Mouse (Mus musculus) frontal cortex, postnatal 25 days (tissue): Measurements from ENCODE around the gene Rgcc.
A peak's percentile ranks its signal among the peaks of the same experiment; 100 is the strongest.

Experiments
- DNase-seq, 2 experiments: peaks; one replicate each; pipeline ENCODE4 v3.0.0; 2022; ENCODE audit warnings: low spot score in 2 of 2

Gene Rgcc

DNA sequence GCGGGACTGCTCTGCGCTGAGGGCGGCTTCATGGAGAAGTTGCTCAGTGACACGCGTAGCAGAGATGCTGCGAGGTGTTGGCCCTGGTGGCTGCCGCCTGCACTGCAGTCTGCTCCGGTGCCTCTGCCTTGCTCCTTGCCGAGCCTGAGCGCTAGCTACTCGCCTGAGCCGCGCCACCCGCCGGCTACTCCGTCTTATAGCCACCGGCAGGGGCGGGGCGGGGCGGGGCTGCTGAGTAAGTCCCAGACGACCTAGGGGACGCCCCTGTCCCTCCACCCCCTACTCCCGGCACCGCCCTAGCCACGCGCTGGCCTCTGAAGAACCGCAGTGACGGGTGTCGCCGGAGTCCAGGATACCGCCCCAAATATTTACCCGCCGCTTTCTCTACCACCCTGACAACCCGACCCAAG, at the start of gene Rgcc:
TSS of gene Rgcc (minus strand) at position 180 of the 410 bp plus-strand sequence.
- peak; percentile 89 to 92 for DNase-seq

GRCm38 (mm10) chr14:79346384-79346783, 44.9 kb upstream of the Rgcc start:
- no peak for DNase-seq

DNA sequence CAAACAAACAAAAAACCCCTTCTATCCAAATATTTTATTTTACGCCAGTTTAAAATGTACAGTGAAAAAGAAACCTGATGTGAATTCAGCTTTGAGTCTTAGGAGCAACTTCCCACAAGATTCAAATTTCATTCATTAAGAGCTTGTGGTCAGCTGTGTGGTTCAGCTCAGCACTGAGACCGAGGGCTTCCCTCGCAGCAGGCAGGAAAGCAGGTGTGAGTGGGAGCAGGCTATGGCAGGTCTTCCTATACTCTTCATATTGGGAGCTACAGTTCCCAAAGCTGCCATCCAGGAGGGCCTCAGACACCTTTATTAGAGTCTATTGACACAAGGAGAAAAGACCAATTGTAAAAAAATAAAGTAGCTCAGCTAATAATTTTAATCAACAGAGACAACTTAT, 34.2 kb upstream of the Rgcc start:
- DNase-seq = no peak

- no peak for DNase-seq
These were observed 30.5 kb upstream of the Rgcc start for GRCm38 (mm10) chr14:79331936-79332335.

DNA sequence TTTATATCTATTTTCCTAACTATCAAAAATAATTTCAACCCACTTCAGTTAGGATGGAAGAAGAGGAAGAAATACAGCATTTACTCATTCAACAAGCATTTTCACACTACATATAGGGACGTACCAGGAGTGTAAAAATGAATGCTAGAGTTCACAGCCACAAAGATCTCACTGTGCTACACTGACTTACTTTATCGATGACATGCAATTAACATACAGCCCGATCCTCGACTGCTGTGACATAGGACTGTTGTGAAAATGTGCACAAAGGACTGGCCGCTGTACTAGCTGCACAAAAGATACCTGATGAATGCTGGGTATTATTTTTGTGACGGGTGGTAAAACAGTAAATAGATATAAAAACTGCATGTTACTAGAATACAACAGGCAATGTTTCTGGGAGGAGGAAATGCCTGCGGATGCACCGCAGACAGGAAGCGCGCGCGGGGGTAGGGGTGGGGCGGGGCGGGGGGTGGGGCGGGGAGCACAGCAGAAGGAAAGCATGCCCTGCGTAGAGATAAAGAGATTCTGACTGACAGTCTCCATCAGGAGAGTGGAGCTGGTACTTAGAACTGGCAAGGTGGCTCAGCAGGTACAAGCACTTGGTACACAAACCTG, 29.6 kb upstream of the Rgcc start:
- no peak for DNase-seq

DNA sequence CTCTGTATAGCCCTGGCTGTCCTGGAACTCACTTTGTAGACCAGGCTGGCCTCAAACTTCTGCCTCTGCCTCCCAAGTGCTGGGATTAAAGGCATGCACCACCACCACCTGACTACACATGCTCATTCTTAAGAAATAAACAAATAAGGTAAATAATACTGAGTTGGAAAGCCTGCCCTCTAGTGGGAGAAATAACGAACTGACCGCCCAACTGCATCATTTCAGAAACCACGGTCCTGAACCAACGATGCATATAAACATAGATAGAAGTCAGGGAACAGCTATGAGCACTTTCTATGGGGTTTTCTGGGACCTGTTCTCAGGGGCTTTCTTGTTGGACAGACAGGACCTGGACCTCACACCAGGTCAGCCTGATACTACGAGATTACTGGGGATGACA, 25.6 kb upstream of the Rgcc start:
- no peak for DNase-seq

GRCm38 (mm10) chr14:79324112-79324840, 22.8 kb upstream of the Rgcc start:
- DNase-seq = no peak

GRCm38 (mm10) chr14:79321881-79322280, 20.4 kb upstream of the Rgcc start:
- no peak for DNase-seq

DNA sequence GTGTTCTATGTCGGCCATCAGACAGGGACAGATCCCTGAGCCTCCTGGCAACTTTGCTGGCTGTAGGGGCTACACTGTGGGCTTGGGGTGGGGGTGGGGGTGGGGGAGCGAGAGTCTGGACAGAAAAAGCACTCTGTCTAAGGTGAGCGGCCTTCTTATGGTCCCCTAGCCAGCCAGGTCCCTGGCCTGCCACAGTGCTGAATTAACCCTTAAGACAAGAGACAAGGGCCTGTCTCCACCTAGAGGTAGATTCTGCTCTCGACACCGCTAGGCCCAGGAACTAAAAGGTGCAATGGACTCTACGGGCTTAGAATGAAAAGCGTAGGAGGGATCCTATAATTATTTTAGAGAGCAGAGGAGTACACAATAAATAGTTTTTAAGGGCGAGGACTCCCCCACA, 19.7 kb upstream of the Rgcc start:
- DNase-seq = no peak

- no peak for DNase-seq
These were observed 16.2 kb upstream of the Rgcc start for GRCm38 (mm10) chr14:79317602-79318001.

DNA sequence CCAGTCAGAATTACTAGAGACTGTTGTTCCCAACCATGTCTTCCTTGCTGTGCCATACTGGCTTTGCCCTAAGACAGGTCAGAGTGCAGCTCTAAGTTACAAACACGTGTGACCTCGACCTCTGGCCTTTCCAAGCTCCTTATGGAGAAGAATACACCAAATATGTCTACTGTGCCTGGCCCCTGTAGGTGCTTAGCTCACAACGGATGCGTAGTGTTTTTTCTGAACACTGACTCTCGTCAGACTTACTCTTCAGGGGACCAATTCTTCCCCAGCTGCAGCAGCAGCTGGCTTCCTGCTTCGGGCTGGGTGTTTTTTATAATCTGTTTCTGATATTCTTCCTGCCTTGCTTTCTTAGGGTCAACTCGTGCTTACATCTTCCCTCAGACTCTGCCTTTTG, 14.4 kb upstream of the Rgcc start:
- DNase-seq = no peak

DNA sequence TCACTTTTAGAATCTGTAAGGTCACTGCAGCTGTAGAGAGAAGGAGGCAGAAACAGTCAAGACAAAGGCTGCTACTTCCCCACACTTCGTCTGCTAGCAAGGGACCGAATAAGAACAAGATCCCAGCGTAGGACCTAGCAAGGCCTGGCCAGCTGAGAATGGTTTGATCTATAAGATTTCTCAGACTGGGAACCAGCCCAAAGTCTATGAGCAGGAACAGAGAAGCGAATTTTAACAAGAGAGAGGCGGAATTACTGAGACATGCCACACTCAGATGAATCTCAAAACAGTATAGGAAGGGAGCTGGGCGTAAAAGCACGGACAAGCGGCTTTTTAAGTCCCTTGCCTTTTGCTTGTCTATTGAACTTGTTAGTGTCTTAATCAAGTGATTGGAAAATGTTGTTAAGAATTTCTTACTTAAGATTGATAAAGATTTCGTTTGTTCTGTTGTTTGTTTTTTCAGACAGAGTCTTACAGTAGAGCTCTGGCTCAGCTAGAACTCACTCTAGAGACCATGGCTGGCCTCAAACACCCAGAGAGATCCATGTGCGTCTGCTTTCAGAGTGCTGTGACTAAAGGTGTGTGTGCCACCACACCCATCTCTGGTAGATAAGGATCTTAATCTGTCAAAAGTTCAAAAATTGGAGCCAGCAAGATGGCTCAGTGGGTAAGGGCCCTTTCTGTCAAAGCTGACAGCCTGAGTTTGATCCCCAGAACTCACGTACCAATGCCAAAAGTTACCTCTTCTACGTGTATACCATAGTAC, 13.0 kb upstream of the Rgcc start:
- DNase-seq = no peak

DNA sequence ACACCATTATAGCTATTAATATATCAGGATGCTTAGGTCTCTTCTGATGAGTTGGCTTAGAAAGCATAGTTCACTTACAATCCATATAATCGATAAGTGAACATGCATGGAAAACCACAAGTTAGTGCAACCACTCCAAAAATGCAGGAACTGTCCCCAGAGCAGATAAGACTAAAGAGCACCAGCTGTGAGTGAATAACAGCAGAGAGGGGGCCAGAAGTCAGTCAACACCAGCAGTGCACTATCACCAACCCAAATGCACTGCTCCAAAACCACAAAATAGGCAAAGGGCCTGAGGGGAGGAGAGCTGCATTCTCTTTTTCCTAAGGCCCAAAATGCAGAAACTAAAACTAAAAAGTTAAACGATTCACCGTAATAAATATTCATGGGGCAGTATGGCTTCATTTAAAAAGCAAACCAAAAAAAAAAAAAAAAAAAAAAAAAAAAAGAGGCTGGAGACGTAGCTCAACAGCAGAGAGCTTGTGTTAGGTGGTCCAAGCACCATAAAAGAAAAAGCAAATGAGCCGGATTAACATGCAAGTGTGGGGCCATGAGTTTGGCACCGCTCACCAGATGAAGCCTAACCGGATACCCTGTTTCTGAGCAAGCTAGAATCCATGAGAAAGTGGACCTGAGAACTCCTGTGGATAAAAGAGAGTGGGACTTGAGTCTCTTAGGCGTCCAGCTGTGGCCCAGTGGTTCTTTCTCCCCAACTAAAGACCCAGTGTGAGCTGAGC, 12.2 kb upstream of the Rgcc start:
- DNase-seq = no peak

GRCm38 (mm10) chr14:79312719-79313118, 11.3 kb upstream of the Rgcc start:
- DNase-seq = no peak

DNA sequence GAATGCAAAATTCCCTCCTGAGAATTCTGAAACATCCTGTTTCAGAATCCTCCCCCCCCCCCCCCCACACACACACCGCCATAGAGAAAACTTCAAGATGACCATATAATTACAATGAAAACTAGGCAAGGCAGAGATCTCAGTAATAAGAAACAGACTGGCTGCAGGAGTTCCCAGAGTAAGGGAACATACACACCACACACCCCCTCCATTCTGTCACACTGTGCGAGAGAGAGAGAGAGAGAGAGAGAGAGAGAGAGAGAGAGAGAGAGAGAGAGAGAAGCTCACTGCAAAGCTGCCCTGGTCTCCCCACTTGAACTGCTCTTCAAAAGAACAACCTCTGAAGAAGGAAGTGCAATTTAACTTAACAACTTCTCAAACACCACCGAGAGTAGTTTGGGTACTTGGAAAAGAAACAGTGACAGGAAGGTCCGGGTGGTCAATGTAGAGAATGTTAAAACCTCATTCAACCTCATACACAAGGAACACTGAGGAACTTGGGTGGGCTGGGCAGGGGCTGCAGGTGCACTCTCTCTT, 10.5 kb upstream of the Rgcc start:
- no peak for DNase-seq

DNA sequence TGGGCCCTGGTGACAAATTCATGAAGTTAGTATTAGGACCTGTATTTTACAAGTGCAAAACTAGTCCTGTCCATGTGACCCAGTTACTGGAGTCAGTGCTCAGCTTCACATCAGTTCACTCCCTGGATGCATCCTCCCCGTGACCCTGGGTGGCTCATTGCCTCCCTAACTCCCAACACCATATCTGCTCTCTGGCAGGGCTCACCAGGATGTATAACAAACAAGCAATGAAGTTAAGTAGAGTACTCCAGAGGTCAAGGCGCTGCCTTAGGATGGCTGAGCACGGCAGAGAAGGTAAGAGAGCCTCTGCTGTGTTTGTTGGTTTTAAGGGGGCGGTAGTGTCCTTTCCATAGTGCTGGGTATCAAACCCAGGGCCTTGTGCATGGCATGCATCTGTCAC, 7.7 kb upstream of the Rgcc start:
- DNase-seq = no peak

- no peak for DNase-seq
These were observed 6.9 kb upstream of the Rgcc start for GRCm38 (mm10) chr14:79308364-79308763.

- DNase-seq = no peak
These were observed 6.5 kb upstream of the Rgcc start for GRCm38 (mm10) chr14:79307908-79308307.

DNA sequence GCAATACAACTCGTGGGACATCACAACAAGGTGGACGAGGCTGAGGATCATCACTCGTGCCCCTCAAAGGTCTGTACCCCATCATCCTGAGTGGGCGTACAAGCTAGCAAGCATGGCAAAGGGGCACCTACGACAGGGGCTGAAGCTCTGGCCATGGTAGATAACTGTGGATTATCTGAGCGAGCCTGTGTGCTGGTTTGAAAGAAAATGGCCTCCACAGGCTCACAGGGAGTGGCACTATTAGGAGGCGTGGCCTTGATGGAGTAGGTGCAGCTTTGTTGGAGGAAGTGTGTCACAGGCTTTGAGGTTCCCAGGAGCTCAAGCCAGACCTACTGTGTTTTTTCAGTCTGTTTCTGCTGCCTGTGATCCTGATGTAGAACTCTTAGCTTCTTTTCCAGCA, 5.7 kb upstream of the Rgcc start:
- DNase-seq = no peak

DNA sequence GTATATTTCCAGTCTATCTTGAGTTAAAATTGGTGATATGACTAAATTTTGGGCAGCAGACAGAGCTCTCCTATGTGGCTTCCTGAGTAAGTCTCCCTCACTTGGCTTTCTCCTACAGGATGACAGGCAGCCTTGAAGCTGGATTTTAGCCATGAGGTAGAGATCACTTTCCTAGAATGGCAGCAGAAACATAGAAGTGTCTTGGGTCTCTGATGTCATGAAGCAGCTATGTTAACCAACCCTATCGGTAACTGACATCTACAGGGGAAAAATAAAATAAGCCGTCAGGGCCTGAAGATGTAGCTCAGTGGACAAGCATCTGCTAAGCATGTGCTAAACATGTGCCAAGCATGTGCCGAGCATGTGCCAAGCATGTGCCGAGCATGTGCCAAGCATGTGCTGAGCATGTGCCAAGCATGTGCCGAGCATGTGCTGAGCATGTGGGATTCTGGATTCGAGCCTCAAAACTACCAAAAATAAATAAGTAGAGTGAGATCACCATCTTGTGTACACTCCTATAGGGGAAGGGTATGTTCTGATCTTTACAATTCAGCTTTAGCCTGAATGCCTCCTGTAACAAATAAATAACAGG, 3.5 kb upstream of the Rgcc start:
- no peak for DNase-seq

DNA sequence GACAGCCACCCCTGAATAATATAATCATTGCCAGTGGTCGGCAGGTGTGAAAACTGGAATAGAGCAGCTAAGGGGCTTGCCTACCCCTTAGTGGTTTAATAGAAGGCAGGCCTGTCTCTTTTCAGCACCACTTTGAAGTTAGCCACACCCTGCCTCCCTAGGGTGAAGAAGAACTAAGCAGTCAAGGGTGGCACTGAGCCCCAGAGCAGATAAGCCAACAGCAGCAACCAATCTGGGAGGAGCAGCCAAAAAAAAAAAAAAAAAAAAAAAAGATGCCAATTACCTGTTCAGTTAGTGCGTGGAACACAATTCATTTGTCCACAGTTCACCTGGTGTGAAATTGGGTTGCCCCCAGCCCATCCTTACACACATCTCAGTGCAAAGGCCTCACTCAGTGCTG, 1.7 kb upstream of the Rgcc start:
- DNase-seq = no peak
